Mouse (Mus musculus) liver, embryonic 14.5 days (tissue): ENCODE data around the gene Plekha1.

Source experiments
- CTCF ChIP-seq: IDR thresholded peaks from 2 replicates; pipeline ENCODE4 v1.5.1; 2016; ENCODE audit warnings: antibody characterized with exemption, low read depth, control low read depth
- EP300 ChIP-seq: IDR thresholded peaks from 2 replicates; pipeline ENCODE4 v1.6.1; 2016; ENCODE audit warnings: antibody characterized with exemption, low read depth

- no peak for TF ChIP-seq CTCF
- no peak for TF ChIP-seq EP300
Measured at GRCm38 (mm10) chr7:130892973-130893372, 27.4 kb downstream of the Plekha1 start.
